Mouse (Mus musculus): Measurements from ENCODE around the gene Ppp2r3a.

Gene Ppp2r3a

GRCm38 (mm10) chr9:101251644-101252337, at the start of gene Ppp2r3a:
Gene Ppp2r3a, minus strand, starts transcription at chr9:101251795.
- peak; percentile 96 for DNase-seq (ENCODE audit: low spot score)

DNA sequence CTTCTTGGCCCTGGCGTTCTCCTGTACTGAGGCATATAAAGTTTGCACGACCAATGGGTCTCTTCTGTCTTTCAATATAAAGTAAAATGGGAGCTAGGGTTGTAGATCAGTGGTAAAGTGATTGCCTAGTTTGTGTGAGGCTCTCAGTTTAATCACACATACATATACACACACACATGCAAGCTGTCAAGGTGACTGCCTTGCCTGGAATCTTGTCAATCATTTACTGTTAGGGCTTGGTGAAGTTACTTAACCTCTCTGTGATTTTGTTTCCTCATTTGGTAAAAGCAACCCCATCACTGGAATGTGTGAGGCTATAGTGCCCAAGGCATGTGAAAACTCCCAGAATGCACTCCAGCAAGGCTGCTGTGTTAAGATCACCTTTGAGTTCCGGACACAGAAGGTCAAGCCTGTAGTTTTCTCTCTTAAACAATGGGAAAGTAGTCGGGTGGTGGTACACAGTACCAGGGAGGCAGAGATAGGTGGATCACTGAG, 48.9 kb upstream of the Ppp2r3a start:
- DNase-seq (ENCODE audit: low spot score): no peak

- no peak for DNase-seq (ENCODE audit: low spot score)
Measured at GRCm38 (mm10) chr9:101291676-101292660, 40.4 kb upstream of the Ppp2r3a start.

GRCm38 (mm10) chr9:101290876-101291275, 39.3 kb upstream of the Ppp2r3a start:
- DNase-seq (ENCODE audit: low spot score): no peak

DNA sequence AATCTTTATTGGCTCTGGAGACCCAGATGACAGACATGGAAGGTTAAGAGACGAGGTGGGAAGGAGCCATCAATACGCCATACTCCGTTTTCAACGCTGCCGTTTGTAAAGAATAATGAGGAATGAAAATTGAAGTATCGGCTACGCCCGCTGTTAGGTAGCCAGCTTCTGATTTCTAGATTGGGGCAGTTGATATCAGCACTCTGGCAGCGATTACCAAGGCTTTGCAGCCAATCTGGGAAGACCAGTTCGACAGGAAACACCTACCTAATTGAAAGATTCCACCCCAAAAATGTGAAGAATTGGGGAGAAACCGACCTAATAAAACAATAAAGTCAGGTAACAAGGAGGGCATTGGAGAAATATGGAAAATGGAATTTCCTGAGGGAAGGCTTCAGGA, 38.2 kb upstream of the Ppp2r3a start:
- no peak for DNase-seq (ENCODE audit: low spot score)

DNA sequence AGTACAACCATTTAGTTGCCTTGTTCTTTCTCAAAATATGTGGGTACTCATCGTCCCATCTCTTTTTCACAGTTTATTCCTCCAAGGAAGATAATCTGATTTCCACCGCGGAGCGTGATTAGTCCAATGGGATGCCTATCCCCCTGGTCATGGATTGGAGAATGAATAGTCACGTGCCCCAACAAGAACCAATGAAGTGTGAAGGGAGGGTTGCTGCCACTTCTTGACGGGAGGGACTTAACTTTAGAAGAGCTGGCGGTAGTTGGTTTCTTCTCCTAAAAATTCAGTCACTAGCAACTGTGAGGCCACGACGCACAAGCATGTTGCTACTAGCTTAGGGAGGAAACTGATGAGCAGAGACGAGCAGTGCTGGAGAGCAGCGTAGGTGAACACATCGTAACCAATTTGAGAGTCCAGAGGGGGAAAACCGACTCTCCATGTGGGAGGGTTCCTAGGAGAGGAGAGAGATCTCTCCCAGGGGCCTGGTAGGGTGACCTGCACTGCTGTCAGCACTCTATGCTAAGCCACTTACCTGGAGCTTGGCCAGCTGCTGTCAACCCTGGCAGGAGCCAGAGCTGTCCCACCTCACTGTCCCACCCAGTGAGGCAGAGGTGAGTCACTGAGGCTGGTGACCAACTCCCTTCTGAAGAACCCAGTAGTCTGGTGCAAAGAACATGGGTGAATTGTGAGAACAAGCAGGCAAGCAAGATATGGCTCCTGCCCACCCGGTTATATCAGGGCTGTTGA, 37.5 kb upstream of the Ppp2r3a start:
- DNase-seq (ENCODE audit: low spot score): no peak

GRCm38 (mm10) chr9:101286766-101287165, 35.2 kb upstream of the Ppp2r3a start:
- no peak for DNase-seq (ENCODE audit: low spot score)

GRCm38 (mm10) chr9:101284049-101284448, 32.5 kb upstream of the Ppp2r3a start:
- no peak for DNase-seq (ENCODE audit: low spot score)

DNA sequence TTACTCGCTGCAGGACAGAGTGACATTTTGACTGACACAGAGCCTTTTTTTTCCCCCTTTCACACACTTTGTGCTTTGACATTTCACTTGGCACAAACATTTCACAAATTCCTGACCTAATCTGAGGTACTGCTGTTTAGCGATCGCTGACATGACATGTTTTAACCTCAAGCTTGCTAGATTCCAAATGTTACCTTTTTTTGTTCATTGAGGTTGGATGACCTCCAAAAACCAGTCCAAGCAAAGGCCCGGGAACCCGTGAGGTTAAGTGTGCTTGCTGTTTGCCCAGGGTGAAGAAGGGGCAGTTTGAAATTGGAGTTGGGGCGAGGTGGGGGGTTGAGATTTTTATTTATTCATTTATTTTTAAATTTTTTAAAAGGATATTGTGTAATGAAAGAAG, 31.1 kb upstream of the Ppp2r3a start:
- DNase-seq (ENCODE audit: low spot score): no peak

DNA sequence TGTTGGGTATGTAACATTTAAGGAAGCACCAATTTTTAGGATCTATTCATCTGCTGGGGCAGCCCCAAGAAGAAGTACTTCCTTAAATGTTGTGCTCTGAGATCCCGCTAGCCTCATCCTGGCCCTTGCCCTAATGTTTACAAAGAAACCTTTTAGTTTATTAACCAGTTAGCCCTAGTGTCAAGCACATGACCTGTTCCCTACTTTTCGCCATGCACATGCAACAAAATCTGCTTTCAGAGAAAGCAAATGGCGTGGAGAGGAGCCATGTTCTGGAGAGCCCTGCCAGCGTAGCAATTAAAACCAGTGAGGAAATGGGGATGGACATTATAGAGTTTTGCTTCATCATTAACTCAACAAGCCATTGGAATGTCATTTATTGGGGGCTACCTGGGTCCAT, 30.3 kb upstream of the Ppp2r3a start:
- no peak for DNase-seq (ENCODE audit: low spot score)

GRCm38 (mm10) chr9:101281326-101281725, 29.7 kb upstream of the Ppp2r3a start:
- no peak for DNase-seq (ENCODE audit: low spot score)

DNA sequence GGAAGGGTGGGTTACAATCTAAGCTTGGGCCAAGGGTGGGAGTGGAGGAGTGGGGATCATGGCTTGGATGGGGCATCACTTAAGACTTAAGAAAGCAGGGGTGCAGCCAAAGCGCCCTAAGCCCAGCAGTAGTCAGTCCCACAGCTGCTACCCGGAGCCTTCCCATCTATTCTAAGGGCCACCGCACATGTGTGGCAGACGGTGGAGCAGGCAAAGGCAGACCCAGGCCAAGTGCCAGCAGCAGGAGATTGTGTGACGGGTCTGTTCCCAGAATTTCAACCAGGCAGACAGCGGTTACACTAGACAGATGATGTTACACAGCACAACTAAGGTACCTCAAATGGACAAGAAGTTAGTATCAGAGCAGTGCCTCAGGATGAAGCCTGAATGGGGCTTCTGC, 29.3 kb upstream of the Ppp2r3a start:
- DNase-seq (ENCODE audit: low spot score): no peak

- DNase-seq (ENCODE audit: low spot score): no peak
Measured at GRCm38 (mm10) chr9:101280211-101280610, 28.6 kb upstream of the Ppp2r3a start.

DNA sequence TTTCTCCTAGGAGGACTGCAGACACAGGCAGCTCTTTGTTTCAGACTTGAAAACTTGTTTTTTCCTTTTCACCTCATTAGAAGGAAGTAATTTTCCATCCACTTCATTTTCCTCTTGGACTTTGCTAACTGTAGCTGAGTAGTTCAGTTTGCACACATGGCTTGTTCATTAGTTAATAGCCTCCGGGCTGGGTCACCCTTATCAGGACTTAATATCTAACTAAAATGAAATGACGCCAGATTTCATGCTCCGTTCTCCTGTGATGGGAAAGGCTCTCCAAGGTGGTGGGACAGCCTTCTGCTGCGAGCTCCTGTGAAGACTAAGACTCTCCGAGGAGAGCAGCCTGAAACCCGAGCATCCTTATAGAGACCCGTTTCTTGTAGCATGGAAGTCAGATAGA, 21.1 kb upstream of the Ppp2r3a start:
- DNase-seq (ENCODE audit: low spot score): no peak

GRCm38 (mm10) chr9:101270020-101270419, 18.4 kb upstream of the Ppp2r3a start:
- DNase-seq (ENCODE audit: low spot score): no peak

GRCm38 (mm10) chr9:101266043-101266442, 14.4 kb upstream of the Ppp2r3a start:
- DNase-seq (ENCODE audit: low spot score): no peak

GRCm38 (mm10) chr9:101265546-101265945, 14.0 kb upstream of the Ppp2r3a start:
- DNase-seq (ENCODE audit: low spot score): no peak

GRCm38 (mm10) chr9:101262815-101263214, 11.2 kb upstream of the Ppp2r3a start:
- DNase-seq (ENCODE audit: low spot score): no peak

DNA sequence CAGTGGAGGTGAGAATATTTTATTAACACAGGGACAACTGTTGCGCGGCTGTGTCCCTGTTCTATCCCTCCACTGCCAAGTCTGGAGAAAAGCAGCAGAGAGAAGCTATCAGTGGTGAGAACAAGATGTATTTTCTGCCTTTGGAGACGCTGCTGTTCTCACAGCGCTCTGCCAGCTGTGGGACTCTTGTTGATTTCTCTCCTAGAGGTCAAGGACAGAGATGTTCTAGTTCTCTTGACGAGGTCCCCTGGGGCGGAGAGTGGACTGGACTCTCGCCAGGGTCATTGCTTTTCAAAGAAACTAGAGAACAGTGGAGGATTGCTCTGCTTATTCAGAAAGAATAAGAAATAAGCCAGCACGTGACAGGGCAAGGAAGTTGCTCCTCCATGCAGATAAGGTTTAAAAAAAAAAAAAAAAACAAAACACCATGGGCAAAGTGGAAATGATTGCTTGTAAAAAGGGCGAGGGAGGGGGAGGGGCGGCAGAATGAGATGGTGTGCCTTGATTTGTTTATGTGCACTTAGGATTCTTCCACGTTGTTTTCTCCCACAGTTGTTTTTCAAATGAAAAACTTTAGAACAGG, 10.5 kb upstream of the Ppp2r3a start:
- DNase-seq (ENCODE audit: low spot score): no peak

DNA sequence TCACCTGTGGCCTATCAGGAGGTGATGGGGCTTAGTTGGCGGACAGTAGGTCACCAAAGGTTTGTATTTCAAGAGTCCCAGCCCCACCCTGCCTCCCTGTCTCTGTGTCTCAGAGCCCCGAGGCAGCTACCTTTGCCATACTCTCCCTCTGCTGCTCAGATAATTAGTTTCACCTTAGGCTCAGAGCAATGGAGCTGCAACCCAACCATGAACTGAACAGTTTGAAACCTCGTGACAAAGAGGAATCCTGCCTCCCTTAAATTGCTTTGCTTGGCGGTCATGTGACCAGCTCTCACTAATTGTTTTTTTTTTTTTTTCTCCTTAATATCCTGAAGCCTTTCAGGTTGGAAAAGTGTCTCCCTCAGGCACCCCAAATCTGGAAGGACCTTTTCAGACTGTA, 9.8 kb upstream of the Ppp2r3a start:
- DNase-seq (ENCODE audit: low spot score): no peak

DNA sequence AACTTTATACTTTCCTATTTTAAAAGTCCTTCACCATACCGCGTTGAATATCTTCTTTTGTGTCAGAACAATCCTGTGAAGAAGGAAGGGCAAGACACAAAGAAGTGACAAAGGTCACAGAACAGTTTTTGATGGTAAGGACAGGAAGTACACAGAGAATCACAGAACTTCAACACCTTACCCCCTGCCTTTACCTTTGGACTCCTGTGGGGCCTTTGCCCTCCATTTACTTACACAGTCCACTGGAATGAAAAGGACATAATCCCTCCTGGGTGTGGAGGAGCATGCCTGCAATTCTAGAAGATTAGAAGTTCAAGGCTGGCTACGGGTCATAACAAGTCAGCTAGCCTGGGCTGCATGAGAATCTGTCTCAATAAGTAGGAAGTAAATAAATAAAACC, 1.5 kb upstream of the Ppp2r3a start:
- DNase-seq (ENCODE audit: low spot score): no peak

GRCm38 (mm10) chr9:101252541-101252940, 946 bp upstream of the Ppp2r3a start:
- no peak for DNase-seq (ENCODE audit: low spot score)

Measured in urinary bladder, postnatal 10 days (tissue).